Mouse (Mus musculus) heart, embryonic 10.5 days (tissue): Measurements from ENCODE around the gene Igdcc3. TPM values are rescaled to one million over a fixed set of nuclear protein-coding genes. Genes with fewer than 3 reads are reported as not detected.

Experiments
- DNase-seq: peaks from one replicate; pipeline ENCODE4 v3.0.0-alpha.2; 2017; ENCODE audit warnings: low spot score
- H3K27ac ChIP-seq: fragments of 300-500 bp; sonication (generic); 2 replicates; pipeline ENCODE4 v1.5.1; 2016; ENCODE audit warnings: mild to moderate bottlenecking
- H3K27me3 ChIP-seq: fragments of 300-500 bp; sonication (generic); 2 replicates; pipeline ENCODE4 v1.6.1; 2016; ENCODE audit warnings: mild to moderate bottlenecking; ENCODE audit not compliant: poor library complexity, insufficient read depth, severe bottlenecking
- H3K36me3 ChIP-seq: fragments of 300-500 bp; sonication (generic); 2 replicates; pipeline ENCODE4 v1.6.1; 2016; ENCODE audit warnings: mild to moderate bottlenecking, moderate library complexity
- H3K4me1 ChIP-seq: fragments of 300-500 bp; sonication (generic); 2 replicates; pipeline ENCODE4 v1.6.1; 2016; ENCODE audit warnings: mild to moderate bottlenecking
- H3K4me3 ChIP-seq: fragments of 300-500 bp; sonication (generic); 2 replicates; pipeline ENCODE4 v1.5.1; 2016; ENCODE audit warnings: mild to moderate bottlenecking, moderate library complexity
- H3K9me3 ChIP-seq: fragments of 300-500 bp; sonication (generic); 2 replicates; pipeline ENCODE4 v1.6.1; 2016; ENCODE audit warnings: mild to moderate bottlenecking, moderate library complexity
- WGBS: fragments of 180-500 bp; shearing (Covaris S2); methylation state at CpG from one replicate; pipeline ENCODE4 v1.1.7; 2016; 5-methylcytosine and 5-hydroxymethylcytosine counted together
- polyA plus RNA-seq: library from polyadenylated mRNA; unstranded; fragments of >200 nt; fragmentation: Nextera tagmentation; extraction: Ambion mirVana; gene quantifications from 2 replicates; pipeline ENCODE4 v1.2.1, GENCODE M21; 2016

The Igdcc3 gene
- polyA plus RNA-seq, 1 experiment from 2014 or later: 65.0 TPM

- 42% methylated on average over 6 of the region's 6 CpGs for WGBS
- no peak overlapping the region for H3K4me3 ChIP-seq
- H3K36me3 ChIP-seq: no peaks in the 10 kb centered on the region
- peaks cover 15% of the 10 kb centered on the region; the same call in 1 of the 2 replicates for H3K27me3 ChIP-seq
- H3K9me3 ChIP-seq: no peaks in the 10 kb centered on the region
- no peak for DNase-seq
- H3K27ac ChIP-seq: no peak overlapping the region
- H3K4me1 ChIP-seq: peaks cover 30% of the 10 kb centered on the region
Observed at GRCm38 (mm10) chr9:65168534-65168933, 27.5 kb downstream of the Igdcc3 start.

GRCm38 (mm10) chr9:65168952-65169351 lies 28.0 kb downstream of the Igdcc3 start:
- 52% methylated on average over 4 of the region's 4 CpGs for WGBS
- H3K4me3 ChIP-seq: no peak overlapping the region
- no peaks in the 10 kb centered on the region for H3K9me3 ChIP-seq
- peaks cover 11% of the 10 kb centered on the region; the same call in 1 of the 2 replicates for H3K27me3 ChIP-seq
- H3K4me1 ChIP-seq: peaks cover 30% of the 10 kb centered on the region
- H3K27ac ChIP-seq: no peak overlapping the region
- H3K36me3 ChIP-seq: 0 out of 2 replicates have a peak, but pooled peaks cover 2% of the 10 kb centered on the region
- no peak for DNase-seq

DNA sequence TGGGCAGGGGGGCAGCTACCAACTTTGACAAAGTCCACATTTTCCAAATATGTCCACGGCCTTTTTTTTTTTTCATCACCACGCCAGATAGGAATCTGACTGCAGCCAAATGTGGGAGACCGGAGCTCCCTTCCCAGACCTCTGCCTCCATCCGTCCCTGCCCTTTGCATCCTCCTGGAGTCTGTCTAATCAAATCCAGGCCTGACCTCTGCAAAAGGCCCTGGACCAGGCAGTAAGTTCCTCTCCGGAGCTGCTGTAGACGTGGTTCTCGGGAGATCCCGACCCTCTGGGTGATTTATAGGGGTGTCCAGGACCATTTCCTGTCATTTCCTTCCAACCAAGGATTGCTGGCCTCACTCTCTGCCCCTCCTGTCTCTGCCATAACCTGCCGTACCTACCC lies 31.7 kb downstream of the Igdcc3 start:
- peaks cover 43% of the 10 kb centered on the region for H3K4me1 ChIP-seq
- no peak overlapping the region for H3K4me3 ChIP-seq
- H3K27me3 ChIP-seq: 0 out of 2 replicates have a peak, but pooled peaks cover 9% of the 10 kb centered on the region
- H3K27ac ChIP-seq: no peak overlapping the region
- DNase-seq: no peak
- 55% methylated on average over 9 of the region's 9 CpGs for WGBS
- H3K36me3 ChIP-seq: 0 out of 2 replicates have a peak, but pooled peaks cover 2% of the 10 kb centered on the region
- H3K9me3 ChIP-seq: no peaks in the 10 kb centered on the region

DNA sequence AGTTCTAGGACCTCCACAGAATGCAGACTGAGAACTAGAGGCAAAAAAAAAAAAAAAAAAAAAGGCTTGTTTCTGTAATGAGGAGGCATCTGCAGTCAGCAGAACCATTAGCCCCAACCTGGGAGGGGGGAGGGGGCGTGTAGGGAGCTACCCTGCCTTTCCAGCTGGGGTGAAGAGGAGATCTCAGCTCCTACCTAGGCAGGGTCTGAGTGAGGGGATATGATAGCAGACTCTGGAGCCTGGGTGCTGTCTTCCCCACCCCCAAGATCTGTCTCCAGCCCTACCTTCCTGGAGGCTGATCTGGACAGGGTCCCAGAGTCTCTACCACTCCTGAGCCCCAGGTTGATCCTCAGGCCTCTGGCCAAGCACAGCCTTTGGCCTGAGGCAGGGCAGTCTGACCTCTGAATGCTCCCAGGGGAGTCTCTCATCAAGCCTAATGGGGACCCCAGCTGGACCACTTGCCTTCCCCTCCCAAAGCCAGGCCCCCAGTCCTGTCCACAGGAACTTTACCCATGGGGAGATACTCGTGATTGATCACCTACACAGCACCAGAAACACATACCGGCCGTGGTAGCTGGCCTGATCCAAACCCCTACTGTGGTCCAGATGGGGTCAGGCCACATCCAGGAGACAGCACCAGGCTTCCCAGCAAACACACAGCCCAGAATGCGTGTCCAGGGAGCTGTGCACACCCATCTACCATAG lies 34.4 kb downstream of the Igdcc3 start:
- Histone ChIP-seq H3K4me3 (no peak overlapping the region), H3K36me3 (0 out of 2 replicates have a peak, but pooled peaks cover 2% of the 10 kb centered on the region)
- WGBS: 45% methylated on average over 5 of the region's 5 CpGs

DNA sequence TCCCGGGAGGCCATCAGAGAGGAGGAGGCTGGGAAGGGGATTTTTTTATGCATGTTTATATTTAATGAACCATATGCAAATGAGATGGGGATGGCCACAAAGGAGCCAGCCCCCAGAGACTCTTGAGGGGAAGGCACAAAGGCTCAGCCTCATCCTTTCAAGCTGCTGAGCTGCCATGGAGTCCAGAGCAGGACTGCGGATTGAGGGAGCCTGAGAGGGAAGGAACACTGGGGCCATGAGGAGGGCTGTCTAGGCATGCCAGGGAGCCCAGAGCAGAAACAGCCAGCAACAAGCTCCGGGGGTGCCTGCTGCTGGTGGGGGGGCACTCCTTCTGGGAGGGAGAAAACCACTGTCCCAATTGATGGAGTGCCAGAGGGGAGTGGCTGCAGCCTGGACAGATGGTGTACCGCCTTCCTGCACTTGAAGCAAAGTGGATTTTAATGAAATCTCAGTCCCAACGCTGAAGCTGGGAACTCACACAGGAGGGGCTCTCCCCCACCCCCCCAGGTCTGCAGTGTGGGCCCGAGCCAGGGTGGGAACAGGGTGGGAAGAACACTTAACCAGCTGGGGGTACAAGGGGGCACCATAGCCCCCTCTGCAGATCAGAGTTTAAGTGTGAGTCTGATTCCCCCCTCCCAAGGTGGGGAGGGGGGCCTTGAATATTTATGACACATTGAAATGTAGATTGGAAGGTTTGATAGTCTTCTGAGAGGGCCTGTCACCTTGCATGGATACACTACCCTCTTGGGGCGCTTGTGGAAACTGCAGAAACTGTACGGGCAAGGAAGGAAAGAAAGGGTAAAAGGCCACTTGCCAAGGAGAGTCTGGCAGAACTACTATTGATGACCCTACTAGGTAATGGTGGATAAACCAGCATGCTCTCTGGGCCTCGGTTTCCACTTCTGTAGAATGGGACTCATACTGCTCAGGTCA lies 35.2 kb downstream of the Igdcc3 start:
- Histone ChIP-seq H3K9me3 (no peaks in the 10 kb centered on the region), H3K36me3 (0 out of 2 replicates have a peak, but pooled peaks cover 5% of the 10 kb centered on the region), H3K4me3 (no peak overlapping the region), H3K4me1 (peaks cover 63% of the 10 kb centered on the region), H3K27ac (peak overlapping the region; percentile 50), H3K27me3 (0 out of 2 replicates have a peak, but pooled peaks cover 23% of the 10 kb centered on the region)
- 44% methylated on average over 9 of the region's 9 CpGs for WGBS
- no peak for DNase-seq

More for the DNA sequence above, 34.4 kb downstream of the Igdcc3 start:
- Histone ChIP-seq H3K9me3 (no peaks in the 10 kb centered on the region), H3K4me1 (peaks cover 56% of the 10 kb centered on the region), H3K27me3 (0 out of 2 replicates have a peak, but pooled peaks cover 16% of the 10 kb centered on the region), H3K27ac (peak overlapping the region; percentile 52; the same call in 1 of the 2 replicates)
- no peak for DNase-seq

DNA sequence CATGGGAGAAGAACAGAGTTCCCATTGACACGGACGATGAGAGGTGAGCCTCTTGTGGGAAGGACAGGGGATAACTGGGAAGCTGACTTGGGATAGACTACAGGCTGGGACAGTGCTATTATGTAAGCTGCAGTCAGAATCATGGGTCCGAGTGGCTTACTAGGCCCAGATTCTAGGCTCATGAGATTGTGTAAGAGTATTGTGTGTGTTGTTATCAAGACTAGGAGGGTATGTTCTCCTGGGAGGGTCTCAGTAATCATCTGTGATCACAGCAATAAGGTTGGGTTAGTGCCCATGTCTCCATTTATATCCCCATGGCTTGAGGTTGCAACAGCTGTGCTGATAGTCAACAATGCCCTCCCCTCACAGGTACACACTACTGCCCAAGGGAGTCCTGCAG lies 36.5 kb downstream of the Igdcc3 start:
- peaks cover 63% of the 10 kb centered on the region for H3K4me1 ChIP-seq
- no peaks in the 10 kb centered on the region for H3K9me3 ChIP-seq
- H3K27ac ChIP-seq: no peak overlapping the region; the same call in 1 of the 2 replicates
- no peak for DNase-seq
- H3K27me3 ChIP-seq: 0 out of 2 replicates have a peak, but pooled peaks cover 31% of the 10 kb centered on the region
- WGBS: 57% methylated on average over 3 of the region's 3 CpGs
- peaks cover 17% of the 10 kb centered on the region for H3K36me3 ChIP-seq
- H3K4me3 ChIP-seq: no peak overlapping the region

DNA sequence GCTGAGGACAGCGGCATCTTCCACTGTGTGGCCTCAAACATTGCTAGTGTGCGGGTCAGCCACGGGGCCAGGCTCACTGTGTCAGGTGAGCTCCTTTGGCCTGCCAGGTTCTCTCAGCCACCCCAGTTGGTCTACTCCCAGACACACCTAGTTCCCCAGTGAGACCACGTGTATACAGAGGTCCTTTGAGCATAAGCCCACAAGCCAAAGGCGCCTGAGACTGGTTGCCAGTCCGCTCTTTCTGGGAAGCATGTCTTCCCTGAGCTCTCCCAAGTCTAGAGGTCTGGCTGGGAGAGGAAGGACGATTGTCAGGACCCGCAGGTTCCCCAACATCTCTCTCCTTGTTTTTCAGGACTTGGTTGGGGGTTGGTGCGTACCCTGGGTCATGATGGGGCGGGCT lies 36.9 kb downstream of the Igdcc3 start:
- no peaks in the 10 kb centered on the region for H3K9me3 ChIP-seq
- whole genome bisulfite sequencing: 45% methylated on average over 10 of the region's 10 CpGs
- peak overlapping the region; percentile 84 for H3K27ac ChIP-seq
- H3K36me3 ChIP-seq: peaks cover 21% of the 10 kb centered on the region
- H3K4me3 ChIP-seq: 0 out of 2 replicates have a peak overlapping the region, but pooled peaks have one; percentile 47
- peaks cover 59% of the 10 kb centered on the region for H3K4me1 ChIP-seq
- 0 out of 2 replicates have a peak, but pooled peaks cover 32% of the 10 kb centered on the region for H3K27me3 ChIP-seq
- DNase-seq: no peak

GRCm38 (mm10) chr9:65178336-65179213 lies 37.6 kb downstream of the Igdcc3 start:
- Histone ChIP-seq H3K27me3 (0 out of 2 replicates have a peak, but pooled peaks cover 31% of the 10 kb centered on the region), H3K27ac (peak overlapping the region; percentile 84), H3K9me3 (no peaks in the 10 kb centered on the region), H3K4me1 (peaks cover 59% of the 10 kb centered on the region), H3K4me3 (peak overlapping the region; percentile 47), H3K36me3 (peaks cover 24% of the 10 kb centered on the region)
- 5% methylated on average over 22 of the region's 22 CpGs for WGBS
- peak; percentile 90 for DNase-seq

DNA sequence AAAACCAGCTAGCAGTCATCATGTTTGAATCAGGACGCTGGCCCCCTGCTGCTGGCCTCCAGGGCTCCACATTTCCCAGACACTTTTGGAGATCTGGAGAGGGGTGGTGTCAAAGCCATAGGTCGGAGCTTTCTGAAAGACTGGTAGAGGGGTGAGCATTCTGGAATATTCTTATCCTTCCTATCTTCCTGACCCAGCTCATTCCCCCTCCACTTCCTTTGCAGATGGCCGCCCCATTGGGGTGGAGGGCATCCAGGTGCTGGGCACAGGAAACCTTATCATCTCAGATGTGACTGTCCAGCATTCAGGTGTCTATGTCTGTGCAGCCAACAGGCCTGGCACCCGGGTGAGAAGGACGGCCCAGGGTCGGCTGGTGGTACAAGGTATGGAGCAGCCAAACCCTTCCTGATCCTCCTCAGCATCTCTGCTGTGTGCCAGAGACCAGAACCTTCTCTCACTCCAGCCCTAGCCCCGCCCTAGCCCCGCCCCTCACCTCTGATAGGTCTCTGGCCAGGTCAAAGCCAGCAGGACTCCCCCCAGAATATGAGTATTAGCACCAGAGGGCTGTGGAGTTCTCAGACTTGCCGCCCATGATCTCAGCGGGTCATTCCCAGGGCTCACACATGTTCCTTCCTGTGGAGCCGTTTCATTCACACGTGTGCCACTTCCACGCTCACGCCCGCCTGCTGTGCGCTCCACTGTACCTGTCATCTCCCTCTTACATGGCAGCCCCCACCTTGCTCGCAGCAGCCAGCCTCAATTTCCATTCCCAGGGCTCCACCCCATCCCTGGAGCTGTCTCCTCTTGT lies 39.0 kb downstream of the Igdcc3 start:
- H3K9me3 ChIP-seq: no peaks in the 10 kb centered on the region
- 0 out of 2 replicates have a peak, but pooled peaks cover 31% of the 10 kb centered on the region for H3K27me3 ChIP-seq
- 23% methylated on average over 17 of the region's 17 CpGs for WGBS
- no peak for DNase-seq
- peak overlapping the region; percentile 84 for H3K27ac ChIP-seq
- H3K4me1 ChIP-seq: peaks cover 61% of the 10 kb centered on the region
- H3K36me3 ChIP-seq: peaks cover 33% of the 10 kb centered on the region
- H3K4me3 ChIP-seq: peak overlapping the region; percentile 37

GRCm38 (mm10) chr9:65188599-65188998 lies 47.6 kb downstream of the Igdcc3 start:
- peak; percentile 92 for DNase-seq
- 2% methylated on average over 3 of the region's 3 CpGs for WGBS
- Histone ChIP-seq H3K9me3 (no peaks in the 10 kb centered on the region), H3K27me3 (no peaks in the 10 kb centered on the region), H3K4me3 (no peak overlapping the region), H3K4me1 (peaks cover 22% of the 10 kb centered on the region), H3K36me3 (peaks cover 14% of the 10 kb centered on the region), H3K27ac (no peak overlapping the region)

DNA sequence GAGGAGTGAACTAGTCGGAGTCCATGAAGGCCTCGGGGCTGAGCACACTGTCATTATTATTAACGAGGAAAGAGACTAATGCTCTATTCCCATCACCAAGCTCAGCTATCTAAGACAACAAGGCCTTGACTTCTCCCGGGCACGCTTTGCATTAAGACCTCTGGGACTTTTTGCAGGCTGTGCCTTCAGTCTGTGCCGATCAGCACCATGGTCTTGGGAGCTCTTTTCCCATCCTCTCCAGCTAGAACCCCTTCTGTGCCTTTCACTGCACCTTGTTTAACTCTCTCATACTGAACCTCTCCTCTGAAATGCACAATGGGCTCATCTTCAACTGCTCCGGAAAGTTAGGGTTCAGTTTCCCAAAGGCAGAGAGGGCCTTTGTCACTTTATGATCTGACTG lies 49.3 kb downstream of the Igdcc3 start:
- no peaks in the 10 kb centered on the region for H3K27me3 ChIP-seq
- H3K4me1 ChIP-seq: peaks cover 30% of the 10 kb centered on the region
- 77% methylated on average over 7 of the region's 7 CpGs for WGBS
- H3K4me3 ChIP-seq: no peak overlapping the region
- DNase-seq: no peak
- peaks cover under 1% of the 10 kb centered on the region; the same call in 1 of the 2 replicates for H3K36me3 ChIP-seq
- H3K9me3 ChIP-seq: no peaks in the 10 kb centered on the region
- H3K27ac ChIP-seq: no peak overlapping the region
